Mouse (Mus musculus) mature B cell (primary cell): ENCODE measurements around the gene Map7d2.

ENCODE experiments used
- in situ Hi-C: fragments of 300-500 bp; cut with MboI; formaldehyde crosslinking; loops from 2 replicates; pipeline ENCODE4 v1.14.3; 2019

The Map7d2 gene

GRCm38 (mm10) chrX:159509847-159510715, 95.7 kb downstream of the Map7d2 start:
- in situ Hi-C loops = no loop called here

GRCm38 (mm10) chrX:159510716-159511051, 96.3 kb downstream of the Map7d2 start:
- in situ Hi-C loops = no loop called here

GRCm38 (mm10) chrX:159515599-159515998, 101.2 kb downstream of the Map7d2 start:
- in situ Hi-C loops = no loop called here

- in situ Hi-C loops = no loop called here
Observed at GRCm38 (mm10) chrX:159521780-159522179, 107.4 kb downstream of the Map7d2 start.

- in situ Hi-C loops = no loop called here
Observed at GRCm38 (mm10) chrX:159522651-159523050, 108.3 kb downstream of the Map7d2 start.

GRCm38 (mm10) chrX:159526388-159526787, 112.0 kb downstream of the Map7d2 start, which contains the start of gene Bclaf3:
TSS of gene Bclaf3 (plus strand) at chrX:159526688.
- in situ Hi-C loops = no loop called here

GRCm38 (mm10) chrX:159532427-159532810, 118.0 kb downstream of the Map7d2 start:
- in situ Hi-C loops = no loop called here

GRCm38 (mm10) chrX:159532811-159533462, 118.6 kb downstream of the Map7d2 start:
- in situ Hi-C loops = no loop called here

- in situ Hi-C loops = no loop called here
Observed at GRCm38 (mm10) chrX:159541936-159542335, 127.6 kb downstream of the Map7d2 start.

GRCm38 (mm10) chrX:159547093-159547492, 132.7 kb downstream of the Map7d2 start:
- in situ Hi-C loops = no loop called here
